Mouse (Mus musculus) lung, postnatal 0 days (tissue): ENCODE measurements around the gene Bcl2l1.

Experiments used
- CTCF ChIP-seq: IDR thresholded peaks from 2 replicates; pipeline ENCODE4 v1.5.1; 2016; ENCODE audit warnings: antibody characterized with exemption, mild to moderate bottlenecking
- EP300 ChIP-seq: IDR thresholded peaks from 2 replicates; pipeline ENCODE4 v1.6.1; 2016; ENCODE audit warnings: antibody characterized with exemption, mild to moderate bottlenecking, control low read depth

DNA sequence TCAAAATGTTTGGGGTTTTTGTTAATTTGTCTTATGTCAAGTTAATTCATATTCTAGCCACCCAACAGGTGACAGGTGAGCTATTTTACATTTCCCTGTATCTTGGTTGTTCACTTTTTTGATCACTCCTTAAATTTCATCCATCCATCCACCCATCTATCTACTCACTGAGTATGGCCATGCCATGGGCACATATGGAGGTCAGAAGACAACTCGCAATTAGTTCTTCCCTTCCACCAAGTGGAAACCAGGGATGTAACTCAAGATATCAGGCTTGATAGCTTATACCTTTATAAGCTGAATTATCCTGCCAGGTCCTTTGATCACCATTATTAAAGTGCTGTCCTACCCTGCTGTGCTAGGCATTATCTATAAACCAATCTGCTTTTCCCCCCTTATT lies 7.8 kb downstream of the Bcl2l1 start:
- no peak for TF ChIP-seq CTCF
- no peak for TF ChIP-seq EP300
